Mouse (Mus musculus) natural killer cell, adult 2 months (primary cell): ENCODE measurements around the gene Morn4.

ENCODE experiments used
- DNase-seq, 2 experiments: peaks; one replicate each; pipeline ENCODE4 v3.0.0; 2022; ENCODE audit warnings: low spot score in 2 of 2

The Morn4 gene

GRCm38 (mm10) chr19:42086166-42086565 is at the start of gene Morn4:
Morn4 (minus strand) TSS chr19:42086357.
- DNase-seq, result peak; percentile 54 to 55

- DNase-seq, result no peak
These were observed 48.9 kb upstream of the Morn4 start for GRCm38 (mm10) chr19:42135070-42135469.

GRCm38 (mm10) chr19:42131101-42131500 is 44.9 kb upstream of the Morn4 start:
- no peak for DNase-seq

DNA sequence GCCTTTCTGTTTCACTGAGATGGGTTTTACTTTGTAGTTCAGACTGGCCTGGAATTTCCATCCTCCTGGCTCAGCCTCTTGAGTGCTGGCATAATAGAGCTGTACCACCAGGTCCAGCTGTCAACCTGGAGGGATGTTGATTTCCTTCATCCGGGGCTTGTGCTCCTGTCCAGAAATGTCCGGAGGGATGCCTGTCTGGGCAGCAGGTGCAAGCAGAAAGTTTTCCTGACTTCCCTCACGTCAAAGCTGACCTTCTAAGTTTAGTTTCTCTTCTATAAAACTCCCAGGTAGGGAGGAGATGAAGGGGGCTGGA is 44.1 kb upstream of the Morn4 start:
- DNase-seq, result no peak

DNA sequence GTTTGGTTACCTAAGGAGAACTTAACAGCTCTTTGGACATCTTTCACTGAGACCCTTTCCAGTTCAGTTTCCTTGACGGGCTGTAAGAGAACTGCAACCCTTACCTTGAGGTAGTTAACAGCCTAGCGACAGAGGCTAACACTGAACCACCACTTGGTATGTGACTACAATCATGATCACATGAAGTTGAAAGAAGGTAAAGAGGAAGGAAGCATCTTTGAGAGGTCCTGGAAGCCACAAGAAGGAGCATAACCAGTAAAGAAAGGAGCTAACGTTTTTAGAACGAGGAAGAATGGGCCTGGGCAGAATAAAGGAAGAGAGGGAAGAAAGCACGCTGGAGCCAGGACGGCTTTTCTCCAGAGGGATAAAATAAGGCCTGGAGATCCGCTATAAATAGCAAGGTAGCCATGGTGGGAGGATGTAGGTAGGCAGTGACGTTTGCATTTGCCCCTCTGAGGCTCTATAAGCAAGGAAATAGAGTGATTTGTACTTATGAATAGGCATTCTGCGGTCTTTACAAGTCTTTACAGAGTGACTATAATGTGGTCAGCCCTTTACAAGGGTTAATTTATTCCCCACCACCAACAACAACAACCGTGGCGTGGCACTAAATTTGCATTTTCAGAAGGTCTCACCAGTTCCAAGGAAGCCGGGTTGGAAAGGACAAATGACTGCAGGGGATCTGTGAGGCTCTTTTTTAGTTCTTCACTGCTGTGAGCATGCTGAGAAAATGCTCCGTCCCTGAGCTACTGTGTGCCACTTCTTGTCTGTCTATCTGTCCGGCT is 43.5 kb upstream of the Morn4 start:
- no peak for DNase-seq

- peak; percentile 78 to 91 for DNase-seq
These were observed 42.8 kb upstream of the Morn4 start, which contains the start of gene Avpi1 for GRCm38 (mm10) chr19:42128787-42129508. Avpi1 (minus strand) TSS chr19:42129059.

- no peak for DNase-seq
These were observed 42.0 kb upstream of the Morn4 start for GRCm38 (mm10) chr19:42128052-42128740.

DNA sequence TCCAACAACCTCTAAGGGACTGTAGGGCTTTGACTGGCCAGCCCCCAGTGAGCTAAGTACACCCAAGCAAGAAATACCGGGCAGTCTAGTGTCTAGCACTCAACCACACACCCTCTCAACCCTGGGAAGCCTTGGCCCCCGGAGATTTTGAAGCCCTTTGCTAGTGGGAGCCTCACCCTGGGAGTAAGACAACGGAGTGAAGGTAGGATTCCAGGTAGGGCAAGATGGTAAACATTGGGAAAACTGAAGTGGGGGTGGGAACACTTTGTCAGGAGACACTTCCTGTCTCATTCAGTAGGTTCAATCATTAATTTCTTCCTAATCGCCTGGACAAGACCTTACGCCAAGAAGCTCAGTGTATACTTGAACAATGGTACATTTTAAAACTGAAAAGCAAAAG is 40.9 kb upstream of the Morn4 start:
- no peak for DNase-seq

- no peak for DNase-seq
These were observed 40.1 kb upstream of the Morn4 start for GRCm38 (mm10) chr19:42126219-42126605.

- no peak for DNase-seq
These were observed 39.5 kb upstream of the Morn4 start for GRCm38 (mm10) chr19:42125501-42126218.

GRCm38 (mm10) chr19:42124684-42125083 is 38.5 kb upstream of the Morn4 start:
- DNase-seq, result no peak

DNA sequence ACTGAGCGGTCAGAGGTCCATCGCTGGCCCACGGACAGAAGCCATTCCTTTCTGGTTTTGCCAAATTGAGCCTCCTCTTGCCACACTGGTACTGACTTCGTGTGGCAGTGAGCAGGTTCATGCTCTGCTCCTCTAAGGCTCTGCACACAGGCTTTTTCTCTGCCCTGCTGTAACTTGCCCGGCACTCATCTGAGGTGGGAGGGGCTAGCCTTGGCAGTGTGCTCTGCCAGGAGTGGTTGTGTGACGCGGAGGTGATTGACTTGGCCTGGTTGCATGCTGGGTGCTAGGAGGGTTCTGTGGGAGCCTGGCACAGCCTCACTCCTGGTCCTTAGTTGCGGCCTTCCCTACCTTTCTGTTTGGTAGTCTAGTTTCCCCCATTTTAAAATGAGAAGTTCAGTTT is 34.3 kb upstream of the Morn4 start:
- no peak for DNase-seq

DNA sequence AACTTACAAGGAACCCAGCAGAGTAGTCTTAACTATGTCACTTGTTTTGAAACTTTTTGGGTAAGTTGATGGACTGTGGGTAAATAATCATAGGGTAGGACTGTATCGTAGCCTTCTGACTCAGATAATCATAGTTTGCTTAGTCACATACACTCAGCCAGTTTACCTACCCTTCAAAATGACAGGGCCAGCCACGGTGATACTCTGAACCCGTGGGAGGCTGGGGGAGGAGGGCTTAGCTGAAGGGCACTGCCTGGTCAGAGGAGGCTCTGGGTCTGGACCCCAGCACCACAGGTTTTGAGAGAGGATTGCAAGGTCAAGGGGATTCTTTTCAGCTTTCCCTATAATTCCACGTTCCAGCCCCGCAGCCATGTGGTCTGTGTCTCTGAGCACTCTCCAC is 32.4 kb upstream of the Morn4 start:
- DNase-seq, result no peak

DNA sequence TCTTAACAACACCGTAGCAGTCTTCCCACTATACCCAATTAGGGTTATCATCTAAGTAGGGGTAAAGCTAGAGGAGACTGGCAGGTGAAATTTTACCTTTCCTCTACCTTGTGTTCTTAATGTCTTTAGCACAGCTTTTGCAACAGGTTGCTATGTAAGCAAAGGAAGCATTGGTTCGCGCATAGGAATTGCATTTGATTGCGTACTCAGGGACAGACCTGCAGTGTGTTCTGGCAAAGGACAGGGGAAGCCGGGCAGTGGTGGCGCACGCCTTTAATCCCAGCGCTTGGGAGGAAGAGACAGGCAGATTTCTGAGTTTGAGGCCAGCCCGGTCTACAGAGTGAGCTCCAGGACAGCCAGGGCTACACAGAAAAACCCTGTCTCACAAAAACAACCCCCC is 32.0 kb upstream of the Morn4 start:
- DNase-seq, result no peak

DNA sequence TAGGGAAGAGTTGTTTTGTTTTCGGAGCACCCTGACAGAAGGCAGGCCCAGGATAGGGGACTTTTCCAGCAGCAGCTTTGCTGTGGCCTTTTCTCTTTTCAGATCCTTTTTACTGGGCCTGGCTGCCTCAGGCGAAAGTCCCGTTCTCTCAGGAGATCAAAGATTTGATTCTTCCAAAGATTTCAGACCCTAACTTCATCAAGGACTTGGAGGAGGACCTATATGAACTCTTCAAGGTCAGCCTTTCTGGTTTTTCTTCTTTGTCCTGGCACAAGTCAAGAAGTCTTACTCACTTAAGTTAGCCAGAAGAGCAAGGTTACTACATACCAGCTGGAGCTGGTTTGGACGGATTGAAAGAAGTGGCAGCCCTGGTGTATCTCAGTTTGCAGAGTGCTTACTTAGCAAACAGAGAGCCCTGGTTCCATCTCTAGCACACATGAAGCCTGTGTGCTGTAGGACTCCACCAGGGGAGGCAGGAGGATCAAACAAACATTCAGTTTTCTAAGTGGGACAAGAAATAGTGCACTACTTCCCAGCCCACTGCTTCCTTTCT is 29.7 kb upstream of the Morn4 start:
- DNase-seq, result no peak

- no peak for DNase-seq
These were observed 18.5 kb upstream of the Morn4 start for GRCm38 (mm10) chr19:42104681-42105080.

DNA sequence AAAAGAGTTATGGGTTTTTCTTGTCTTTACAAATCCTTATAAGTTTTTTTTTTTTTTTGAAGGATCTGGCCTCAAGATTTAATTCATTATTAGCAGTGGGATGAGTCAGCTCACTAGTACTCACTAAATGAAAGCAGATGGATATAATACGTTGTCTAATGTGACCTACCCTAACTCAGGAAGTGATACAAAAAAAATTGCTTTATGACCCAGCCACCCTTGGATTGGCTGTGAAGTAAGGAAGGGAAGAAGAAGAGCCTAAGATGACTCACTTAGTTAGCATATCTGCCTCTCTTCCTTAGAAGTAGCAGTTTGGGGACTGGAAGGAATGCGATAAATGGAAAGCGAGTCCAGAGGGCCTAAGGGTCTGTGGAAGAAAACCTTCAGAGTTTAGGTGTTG is 13.2 kb upstream of the Morn4 start:
- no peak for DNase-seq

DNA sequence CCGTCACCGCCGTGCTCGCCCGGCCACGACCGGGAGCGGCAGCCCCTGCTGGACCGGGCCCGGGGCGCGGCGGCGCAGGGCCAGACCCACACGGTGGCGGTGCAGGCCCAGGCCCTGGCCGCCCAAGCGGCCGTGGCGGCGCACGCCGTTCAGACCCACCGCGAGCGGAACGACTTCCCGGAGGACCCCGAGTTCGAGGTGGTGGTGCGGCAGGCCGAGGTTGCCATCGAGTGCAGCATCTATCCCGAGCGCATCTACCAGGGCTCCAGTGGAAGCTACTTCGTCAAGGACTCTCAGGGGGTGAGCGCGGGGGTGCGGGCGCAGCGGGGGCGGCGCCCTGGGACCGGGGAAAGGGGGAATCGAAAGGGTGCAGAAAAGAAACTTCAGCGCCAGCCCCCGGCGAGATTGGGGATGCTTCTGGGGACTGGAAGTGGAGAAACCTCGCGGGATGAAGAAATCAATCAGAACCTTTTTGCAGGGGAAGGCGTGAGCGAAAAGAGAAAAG is 4.5 kb upstream of the Morn4 start:
- no peak for DNase-seq

GRCm38 (mm10) chr19:42089748-42090595 is 3.8 kb upstream of the Morn4 start, which contains the start of gene Pi4k2a:
Pi4k2a (plus strand) TSS chr19:42090470.
- DNase-seq, result peak; percentile 98 to 99

DNA sequence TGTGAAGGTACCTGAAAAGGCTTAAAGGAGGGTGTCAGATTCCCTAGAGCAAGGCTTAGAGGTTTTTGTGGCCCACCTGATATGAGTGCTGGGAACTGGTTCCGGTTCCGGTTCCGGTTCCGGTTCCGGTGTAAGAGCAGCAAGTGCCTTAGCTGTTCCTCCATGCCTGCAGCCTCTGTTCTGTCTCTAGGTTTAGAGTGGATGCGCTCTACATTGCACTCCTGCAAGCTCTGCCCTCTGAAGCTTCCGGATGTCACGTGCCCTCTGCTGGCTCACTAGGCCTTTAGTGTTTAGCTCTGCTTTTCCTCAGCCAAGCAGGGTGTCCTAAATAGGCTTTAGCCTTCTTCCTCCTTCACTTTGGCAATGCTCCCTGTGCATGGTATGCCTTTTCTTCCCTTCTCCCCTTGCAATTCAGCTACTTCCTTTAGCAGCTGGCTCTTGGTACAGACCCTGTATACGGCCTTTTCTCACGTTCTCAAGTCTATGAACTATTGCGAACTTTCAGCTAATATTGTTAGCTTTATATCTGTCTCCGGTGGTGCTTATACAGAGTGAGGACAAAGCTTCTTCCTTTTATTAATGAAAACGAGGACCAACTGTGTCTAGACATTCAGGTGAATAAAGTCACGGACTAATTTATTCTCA is 3.1 kb upstream of the Morn4 start:
- DNase-seq, result peak; percentile 57 to 75
